Mouse (Mus musculus): Measurements from ENCODE around the gene Psmd11. TPM values are rescaled to one million over a fixed set of nuclear protein-coding genes. Genes with fewer than 3 reads are reported as not detected.

The Psmd11 gene
- polyA plus RNA-seq, 1 experiment from 2014 or later, result 156 TPM

DNA sequence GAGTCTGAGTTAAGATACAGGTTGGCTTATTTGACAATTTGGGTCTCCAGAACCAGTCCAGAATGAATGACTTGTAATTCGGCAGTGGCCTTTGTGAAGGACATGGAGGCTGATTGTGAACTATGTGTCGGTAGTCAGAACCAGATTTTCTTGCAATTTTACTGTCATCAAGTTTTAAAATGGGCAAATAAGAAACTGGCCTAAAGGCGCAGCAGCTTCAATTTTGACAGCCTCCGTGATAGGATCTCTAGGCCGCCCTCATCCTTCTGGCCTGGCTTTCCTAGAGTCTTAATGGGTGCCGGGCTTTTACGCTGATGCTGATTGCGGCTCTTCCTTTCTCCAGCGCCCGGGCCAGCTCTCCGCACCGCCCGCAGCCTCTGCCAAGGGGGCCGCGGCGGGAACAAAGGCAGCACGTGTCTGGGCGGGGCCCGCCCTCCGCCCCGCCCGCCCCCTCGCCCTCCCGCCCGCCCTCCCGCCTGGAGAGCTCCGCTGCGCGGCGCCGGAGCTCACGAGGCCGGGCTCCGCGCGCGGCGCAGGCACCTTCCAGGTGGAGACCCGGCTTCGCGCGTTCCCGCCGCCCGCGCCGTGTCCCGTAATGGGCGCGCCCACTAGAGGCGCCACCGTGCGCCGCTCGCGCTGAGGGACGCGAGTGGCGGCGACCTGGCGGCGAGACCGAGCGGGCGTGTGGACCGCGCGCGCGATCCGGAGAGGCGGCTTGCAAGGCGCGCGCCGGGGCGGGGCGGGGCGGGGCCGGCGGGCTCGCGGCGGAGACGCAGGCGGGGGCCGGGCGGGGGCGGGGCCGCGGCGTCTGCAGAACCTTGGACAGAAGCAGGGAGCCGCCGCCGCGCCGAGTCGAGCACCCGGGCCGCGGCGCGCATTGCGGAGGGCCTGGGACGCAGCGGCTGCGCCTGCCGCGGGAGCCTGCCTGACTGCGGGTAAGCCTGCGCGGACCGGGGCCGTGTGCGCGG lies 48.1 kb downstream of the Psmd11 start, which contains the start of gene Cdk5r1:
Gene Cdk5r1, plus strand, starts transcription at position 802 of the 968 bp plus-strand sequence.
- Histone ChIP-seq H3K9me3 (replicated peaks) (no peaks in the 10 kb centered on the region), H3K27ac (replicated peaks) (peak within 1 kb of the TSS; percentile 58), H3K4me1 (replicated peaks) (peaks cover 33% of the 10 kb centered on the region), H3K27me3 (peaks cover 28% of the 10 kb centered on the region), H3K4me3 (replicated peaks) (peak within 1 kb of the TSS; percentile 66), H3K9ac (peak within 1 kb of the TSS; percentile 64), H3K36me3 (replicated peaks) (peaks cover 39% of the 10 kb centered on the region), H3K4me2 (peak within 1 kb of the TSS; percentile 99)
- ATAC-seq (ENCODE audit: insufficient read depth), result peak; percentile 91
- under 1% methylated on average over 95 of the region's 116 CpGs for WGBS (ENCODE audit: insufficient replicate concordance)

DNA sequence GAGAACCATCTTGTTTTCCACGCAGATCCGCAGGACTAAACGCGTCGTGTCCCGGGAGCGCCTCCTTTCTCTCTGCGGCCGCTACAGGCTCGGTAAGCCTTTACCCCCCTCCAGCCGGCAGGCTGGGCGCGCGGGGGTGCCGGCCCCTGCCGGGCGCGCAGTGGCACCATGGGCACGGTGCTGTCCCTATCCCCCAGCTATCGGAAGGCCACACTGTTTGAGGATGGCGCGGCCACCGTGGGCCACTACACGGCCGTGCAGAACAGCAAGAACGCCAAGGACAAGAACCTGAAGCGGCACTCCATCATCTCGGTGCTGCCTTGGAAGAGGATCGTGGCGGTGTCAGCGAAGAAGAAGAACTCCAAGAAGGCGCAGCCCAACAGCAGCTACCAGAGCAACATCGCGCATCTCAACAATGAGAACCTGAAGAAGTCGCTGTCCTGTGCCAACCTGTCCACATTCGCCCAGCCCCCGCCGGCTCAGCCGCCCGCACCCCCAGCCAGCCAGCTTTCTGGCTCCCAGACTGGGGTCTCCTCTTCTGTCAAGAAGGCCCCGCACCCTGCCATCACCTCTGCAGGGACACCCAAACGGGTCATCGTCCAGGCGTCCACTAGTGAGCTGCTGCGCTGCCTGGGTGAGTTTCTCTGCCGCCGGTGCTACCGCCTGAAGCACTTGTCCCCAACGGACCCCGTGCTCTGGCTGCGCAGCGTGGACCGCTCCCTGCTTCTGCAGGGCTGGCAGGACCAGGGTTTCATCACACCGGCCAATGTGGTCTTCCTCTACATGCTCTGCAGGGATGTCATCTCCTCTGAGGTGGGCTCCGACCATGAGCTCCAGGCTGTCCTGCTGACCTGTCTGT lies 49.2 kb downstream of the Psmd11 start:
- H3K27me3 ChIP-seq, result peaks cover 28% of the 10 kb centered on the region
- peaks cover 29% of the 10 kb centered on the region for H3K36me3 ChIP-seq (replicated peaks)
- peak overlapping the region; percentile 64 for H3K9ac ChIP-seq
- no peak for ATAC-seq (ENCODE audit: insufficient read depth)
- 20% methylated on average over 55 of the region's 55 CpGs for WGBS (ENCODE audit: insufficient replicate concordance)
- H3K4me2 ChIP-seq, result peak overlapping the region; percentile 99
- peak overlapping the region; percentile 66 for H3K4me3 ChIP-seq (replicated peaks)
- no peaks in the 10 kb centered on the region for H3K9me3 ChIP-seq (replicated peaks)
- H3K4me1 ChIP-seq (replicated peaks), result peaks cover 33% of the 10 kb centered on the region
- no peak overlapping the region for H3K27ac ChIP-seq (replicated peaks)

DNA sequence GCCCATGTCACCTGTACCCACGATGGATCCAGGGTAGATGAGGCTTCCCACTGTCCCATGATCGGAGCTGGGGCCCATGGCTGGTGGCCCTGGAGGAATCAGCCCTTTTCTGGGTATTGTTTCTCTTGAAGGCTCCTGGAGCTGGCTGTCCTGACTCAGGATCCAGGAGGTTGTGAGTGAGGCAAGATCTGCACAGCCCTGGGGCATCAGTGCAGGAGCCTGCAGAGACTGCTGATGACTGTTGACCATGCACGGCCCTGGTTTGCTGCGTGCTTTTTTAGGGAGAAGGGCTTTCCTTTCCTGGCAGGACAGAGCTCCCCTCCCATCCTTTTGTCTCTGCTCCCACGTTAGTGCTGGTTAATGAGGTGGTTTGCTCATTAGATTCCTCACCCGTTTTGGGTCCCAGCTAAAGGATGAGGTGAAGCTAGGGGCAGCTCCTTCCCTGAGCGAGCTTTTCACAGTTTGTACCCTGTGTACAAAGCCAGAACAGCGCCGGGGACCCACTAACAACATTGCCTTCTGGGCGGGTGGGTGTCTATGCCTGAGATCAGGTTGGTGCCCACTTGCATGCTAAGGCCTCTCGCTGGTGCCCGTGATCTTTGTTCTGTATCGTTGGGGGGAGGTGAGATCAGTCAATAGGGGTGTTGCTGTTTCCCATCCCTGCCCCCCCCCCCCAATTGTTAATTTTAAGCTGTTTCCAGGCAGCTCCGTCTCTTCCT lies 50.4 kb downstream of the Psmd11 start:
- Histone ChIP-seq H3K27ac (replicated peaks) (no peak overlapping the region), H3K36me3 (replicated peaks) (peaks cover 16% of the 10 kb centered on the region), H3K4me3 (replicated peaks) (no peak overlapping the region), H3K9ac (no peak overlapping the region), H3K4me1 (replicated peaks) (peaks cover 33% of the 10 kb centered on the region), H3K4me2 (0 out of 2 replicates have a peak overlapping the region, but pooled peaks have one; percentile 5), H3K27me3 (peaks cover 28% of the 10 kb centered on the region), H3K9me3 (replicated peaks) (no peaks in the 10 kb centered on the region)
- 72% methylated on average over 14 of the region's 14 CpGs for WGBS (ENCODE audit: insufficient replicate concordance)
- ATAC-seq (ENCODE audit: insufficient read depth), result no peak

DNA sequence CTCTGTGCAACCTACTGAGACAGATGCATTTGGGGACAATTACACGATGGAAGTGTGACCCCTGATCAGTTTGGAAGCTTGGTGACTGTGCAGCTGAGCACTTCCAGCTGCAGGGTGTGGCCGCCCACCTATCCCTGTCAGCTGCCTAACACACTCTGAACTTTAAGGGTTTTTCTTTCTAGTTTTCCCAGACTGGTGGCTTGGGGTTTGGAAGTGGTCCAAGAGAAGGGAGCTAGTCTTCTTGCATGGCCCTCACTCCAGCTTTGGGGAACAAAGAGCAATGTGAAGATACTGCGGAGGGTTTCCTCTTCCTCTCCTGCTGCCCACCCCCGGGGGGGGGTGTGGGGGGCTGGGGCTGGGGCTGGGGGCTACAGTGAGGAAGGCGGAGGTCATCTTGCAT lies 51.0 kb downstream of the Psmd11 start:
- Histone ChIP-seq H3K36me3 (replicated peaks) (peaks cover 11% of the 10 kb centered on the region; the same call in 1 of the 2 replicates), H3K27me3 (peaks cover 28% of the 10 kb centered on the region), H3K9me3 (replicated peaks) (no peaks in the 10 kb centered on the region), H3K4me1 (replicated peaks) (peaks cover 33% of the 10 kb centered on the region), H3K4me2 (no peak overlapping the region), H3K4me3 (replicated peaks) (no peak overlapping the region), H3K27ac (replicated peaks) (no peak overlapping the region), H3K9ac (no peak overlapping the region)
- WGBS (ENCODE audit: insufficient replicate concordance), result 53% methylated on average over 5 of the region's 5 CpGs
- ATAC-seq (ENCODE audit: insufficient read depth), result no peak

DNA sequence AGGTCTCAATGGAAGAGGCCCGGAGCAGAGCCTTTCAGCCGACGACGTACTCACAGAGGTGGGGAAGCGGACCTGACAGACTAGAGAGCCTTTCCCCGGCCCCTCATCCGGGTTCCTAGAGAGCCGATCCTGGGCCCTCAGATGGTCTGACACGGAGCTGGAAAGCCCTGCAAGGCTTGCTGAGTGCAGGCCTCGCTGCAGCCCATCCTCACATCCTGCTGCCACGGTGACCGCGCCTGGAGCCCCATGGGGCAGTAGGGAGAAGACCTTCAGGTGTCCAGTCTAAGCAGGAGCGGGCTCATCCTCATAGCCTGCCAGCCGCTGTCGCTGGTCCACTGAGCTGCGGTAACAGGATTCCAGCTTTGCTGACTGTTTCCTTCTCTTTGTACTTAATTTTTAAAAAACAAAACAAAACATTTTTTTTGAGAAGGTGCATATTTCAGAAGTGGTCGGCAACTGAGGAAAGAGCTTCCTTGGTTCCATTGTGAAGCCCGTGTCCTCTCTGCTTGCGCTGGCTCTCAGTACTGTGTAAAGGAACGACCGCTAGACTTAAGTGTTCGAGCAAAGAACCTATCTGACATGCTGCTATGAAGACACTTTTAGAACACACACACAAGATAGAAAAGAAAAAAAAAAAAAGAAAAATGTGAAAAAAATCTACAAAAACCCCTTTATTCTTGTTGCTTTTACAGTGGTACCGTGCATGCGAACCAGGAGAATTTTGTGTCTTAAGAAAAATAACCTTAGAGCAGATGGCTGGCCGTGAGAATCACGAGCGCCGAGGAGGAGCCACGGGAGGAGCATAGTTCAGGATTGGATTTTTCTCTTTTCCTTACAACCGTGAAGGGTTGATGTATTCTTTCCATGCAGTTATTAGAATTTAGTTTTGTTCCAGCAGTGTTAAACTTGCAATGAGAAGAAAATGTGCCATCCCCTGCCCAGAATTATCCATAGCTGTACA lies 51.8 kb downstream of the Psmd11 start:
- Histone ChIP-seq H3K4me2 (no peak overlapping the region), H3K4me1 (replicated peaks) (peaks cover 33% of the 10 kb centered on the region), H3K36me3 (replicated peaks) (0 out of 2 replicates have a peak, but pooled peaks cover 5% of the 10 kb centered on the region), H3K4me3 (replicated peaks) (no peak overlapping the region), H3K27me3 (peaks cover 28% of the 10 kb centered on the region), H3K9me3 (replicated peaks) (no peaks in the 10 kb centered on the region), H3K9ac (no peak overlapping the region), H3K27ac (replicated peaks) (no peak overlapping the region)
- ATAC-seq (ENCODE audit: insufficient read depth), result no peak
- WGBS (ENCODE audit: insufficient replicate concordance), result 80% methylated on average over 31 of the region's 31 CpGs

DNA sequence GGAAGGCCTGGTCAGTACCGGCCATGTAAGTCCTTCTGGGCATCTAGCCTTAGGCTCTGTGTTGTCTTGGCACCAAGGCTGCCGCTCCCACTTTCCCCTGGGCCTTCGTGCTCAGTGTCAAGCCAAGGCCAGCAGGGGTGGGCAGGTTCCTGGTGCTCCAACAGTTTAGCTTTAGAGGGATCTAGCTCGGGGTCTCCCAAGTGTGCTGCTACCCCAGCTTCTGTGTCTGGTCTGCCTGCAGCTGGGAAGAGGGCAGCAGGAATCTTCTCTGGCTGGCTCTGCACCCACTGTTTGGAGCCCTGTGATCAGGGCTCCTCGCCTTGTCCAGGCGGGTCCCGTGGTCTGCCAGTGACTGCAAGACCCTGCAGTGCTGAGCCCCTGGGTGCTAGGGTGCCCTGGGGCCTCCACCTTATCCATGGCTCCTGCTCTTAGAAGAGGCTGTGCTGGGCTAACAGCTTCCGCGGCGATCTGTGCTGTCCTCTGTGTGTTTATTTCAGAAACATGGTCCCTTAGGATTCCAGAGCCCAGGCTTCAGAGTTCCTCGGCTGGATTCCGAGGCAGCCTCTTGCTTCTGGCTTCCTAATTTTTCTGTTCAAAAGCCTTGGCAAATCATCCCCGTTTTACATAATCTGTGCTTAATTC lies 53.1 kb downstream of the Psmd11 start:
- H3K4me1 ChIP-seq (replicated peaks), result peaks cover 21% of the 10 kb centered on the region
- peaks cover 28% of the 10 kb centered on the region for H3K27me3 ChIP-seq
- 75% methylated on average over 13 of the region's 13 CpGs for WGBS (ENCODE audit: insufficient replicate concordance)
- H3K9me3 ChIP-seq (replicated peaks), result no peaks in the 10 kb centered on the region
- H3K9ac ChIP-seq, result no peak overlapping the region
- H3K4me2 ChIP-seq, result no peak overlapping the region
- ATAC-seq (ENCODE audit: insufficient read depth), result no peak
- no peak overlapping the region for H3K4me3 ChIP-seq (replicated peaks)
- H3K36me3 ChIP-seq (replicated peaks), result 0 out of 2 replicates have a peak, but pooled peaks cover 5% of the 10 kb centered on the region
- no peak overlapping the region for H3K27ac ChIP-seq (replicated peaks)

DNA sequence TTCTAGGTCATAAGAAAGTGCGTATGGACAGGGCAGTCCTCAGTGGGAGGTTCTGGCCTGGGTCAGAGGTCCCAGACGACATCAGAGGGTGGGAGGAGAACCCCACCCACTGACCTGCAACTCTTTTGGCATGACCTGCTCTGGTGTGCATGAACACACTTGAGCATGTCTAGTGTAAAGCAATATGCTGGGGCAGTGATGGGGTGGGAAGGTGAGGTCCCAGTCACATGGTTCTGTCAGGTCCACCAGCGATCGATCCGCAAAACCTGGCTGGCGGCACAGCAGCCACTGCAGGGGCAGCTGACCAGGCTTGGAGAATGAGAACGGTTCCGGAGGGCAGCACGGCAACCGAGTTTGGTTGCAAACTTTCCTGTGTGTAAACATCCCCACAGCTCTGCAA lies 53.9 kb downstream of the Psmd11 start:
- H3K9me3 ChIP-seq (replicated peaks), result no peaks in the 10 kb centered on the region
- peaks cover 23% of the 10 kb centered on the region for H3K27me3 ChIP-seq
- H3K9ac ChIP-seq, result no peak overlapping the region
- no peak for ATAC-seq (ENCODE audit: insufficient read depth)
- H3K4me3 ChIP-seq (replicated peaks), result no peak overlapping the region
- H3K27ac ChIP-seq (replicated peaks), result no peak overlapping the region
- peaks cover 13% of the 10 kb centered on the region for H3K4me1 ChIP-seq (replicated peaks)
- 0 out of 2 replicates have a peak, but pooled peaks cover 5% of the 10 kb centered on the region for H3K36me3 ChIP-seq (replicated peaks)
- H3K4me2 ChIP-seq, result no peak overlapping the region
- 78% methylated on average over 10 of the region's 10 CpGs for WGBS (ENCODE audit: insufficient replicate concordance)

DNA sequence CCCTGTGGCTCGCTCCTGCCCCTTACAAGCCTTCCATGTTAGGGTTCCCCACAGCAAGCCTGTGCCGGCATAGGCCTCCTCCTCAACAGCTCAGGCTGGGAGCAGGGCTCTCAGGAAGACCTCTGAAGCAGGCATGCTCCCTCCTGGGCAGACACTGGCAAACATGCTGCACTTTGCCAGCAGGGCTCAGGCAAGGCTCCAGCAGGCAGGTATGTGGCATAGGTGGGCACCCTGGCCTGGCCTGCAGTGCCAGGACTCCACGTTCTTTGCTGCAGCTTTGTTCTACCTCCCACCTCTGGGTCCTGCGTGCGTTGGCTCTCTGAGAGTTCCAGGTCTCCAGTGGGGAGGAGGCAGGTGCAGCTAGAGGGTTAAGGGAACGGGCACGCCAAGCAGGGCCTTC lies 54.5 kb downstream of the Psmd11 start:
- H3K9ac ChIP-seq, result no peak overlapping the region
- no peak for ATAC-seq (ENCODE audit: insufficient read depth)
- H3K36me3 ChIP-seq (replicated peaks), result 0 out of 2 replicates have a peak, but pooled peaks cover 2% of the 10 kb centered on the region

DNA sequence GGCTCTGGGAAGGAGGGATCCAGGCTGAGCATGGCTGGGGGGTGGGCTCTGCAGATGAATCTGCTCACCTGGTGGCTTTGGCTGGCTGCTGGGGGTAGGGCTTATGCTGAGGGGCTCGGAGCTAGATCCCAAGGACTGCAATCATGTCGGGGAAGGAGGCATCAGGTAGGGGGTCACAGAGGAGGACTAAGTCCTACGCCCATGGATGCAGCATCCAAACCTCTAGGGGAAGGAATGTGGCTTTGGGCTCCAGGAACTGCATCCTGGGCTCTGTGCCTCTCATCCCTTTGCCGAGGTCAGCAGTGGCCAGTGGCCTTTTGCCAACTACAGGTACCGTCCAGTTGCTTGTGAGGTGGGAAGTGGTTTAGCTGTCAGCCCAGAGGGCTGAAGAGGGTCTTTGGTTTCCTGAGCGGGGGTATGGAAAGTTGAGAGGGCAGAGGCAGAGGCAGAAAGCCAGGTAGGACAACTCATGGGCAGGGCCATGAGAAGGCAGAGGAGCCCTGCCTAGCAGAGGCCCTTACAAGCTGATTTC lies 55.2 kb downstream of the Psmd11 start:
- peaks cover 10% of the 10 kb centered on the region; the same call in 1 of the 2 replicates for H3K27me3 ChIP-seq
- H3K4me3 ChIP-seq (replicated peaks), result no peak overlapping the region
- no peak for ATAC-seq (ENCODE audit: insufficient read depth)
- no peak overlapping the region for H3K27ac ChIP-seq (replicated peaks)
- H3K36me3 ChIP-seq (replicated peaks), result no peaks in the 10 kb centered on the region
- no peak overlapping the region for H3K9ac ChIP-seq
- 64% methylated on average over 6 of the region's 6 CpGs for WGBS (ENCODE audit: insufficient replicate concordance)
- H3K9me3 ChIP-seq (replicated peaks), result no peaks in the 10 kb centered on the region
- H3K4me2 ChIP-seq, result no peak overlapping the region
- H3K4me1 ChIP-seq (replicated peaks), result 0 out of 2 replicates have a peak, but pooled peaks cover under 1% of the 10 kb centered on the region

More for the DNA sequence above, 54.5 kb downstream of the Psmd11 start:
- Histone ChIP-seq H3K4me1 (replicated peaks) (peaks cover 7% of the 10 kb centered on the region; the same call in 1 of the 2 replicates), H3K27ac (replicated peaks) (no peak overlapping the region), H3K27me3 (peaks cover 17% of the 10 kb centered on the region), H3K4me2 (no peak overlapping the region), H3K9me3 (replicated peaks) (no peaks in the 10 kb centered on the region), H3K4me3 (replicated peaks) (no peak overlapping the region)
- 77% methylated on average over 7 of the region's 7 CpGs for WGBS (ENCODE audit: insufficient replicate concordance)
